In the genomic region with DNA sequence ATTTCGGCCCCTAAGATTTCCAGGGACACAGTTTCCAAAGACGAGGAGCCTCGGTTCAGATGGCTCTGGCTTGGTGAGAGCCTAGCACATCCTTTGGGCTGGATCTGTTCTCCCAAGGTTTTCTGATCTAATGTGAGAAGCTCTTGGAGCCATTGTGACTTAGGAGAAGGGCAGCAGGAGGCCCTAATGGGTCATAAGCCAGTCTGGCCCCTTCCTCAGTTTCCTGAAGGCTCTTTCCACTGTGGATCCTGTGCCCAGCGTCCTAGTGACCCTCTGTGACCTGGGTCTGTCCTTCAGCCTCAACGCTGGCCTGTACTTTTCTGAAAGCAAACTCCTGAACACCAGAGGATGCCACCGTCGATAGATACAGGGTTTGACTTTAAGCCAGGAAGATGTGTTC, we compare ENCODE assay signal across 13 mouse cellular contexts.
DNase-seq lines count a peak whose midpoint lies in the region; ATAC-seq and TF ChIP-seq lines count a peak whose summit lies in the region.
"Had no signal": no experiment of that assay in that cellular context is flagged by ENCODE, and none has a peak within 500 bp of the region (broad histone marks: within the 10 kb centered on the region; RNA-seq: fewer than 3 reads in every experiment).

No protein-coding gene starts in this region.

- H3K9me3 ChIP-seq in midbrain, embryonic 10.5 days (replicated peaks): no peaks in the 10 kb centered on the region; the same call in 1 of the 2 replicates
- no peaks in the 10 kb centered on the region for H3K9me3 ChIP-seq in midbrain, embryonic 11.5 days (ENCODE audit: control insufficient read depth, low read length)
- H3K9me3 ChIP-seq in intestine, embryonic 15.5 days: no peaks in the 10 kb centered on the region
- H3K9me3 ChIP-seq in stomach, postnatal 0 days (ENCODE audit: control insufficient read depth, low read length): no peaks in the 10 kb centered on the region

- 60% methylated on average over 7 of the region's 7 CpGs for WGBS in kidney, adult 2 months
- 80% methylated on average over 7 of the region's 7 CpGs for WGBS in midbrain, embryonic 10.5 days
- 79% methylated on average over 7 of the region's 7 CpGs for WGBS in midbrain, embryonic 11.5 days
- WGBS in intestine, embryonic 15.5 days: 70% methylated on average over 7 of the region's 7 CpGs
- WGBS in stomach, postnatal 0 days: 80% methylated on average over 7 of the region's 7 CpGs

- peaks cover 46% of the 10 kb centered on the region for H3K4me1 ChIP-seq in kidney, adult 2 months (ENCODE audit: control insufficient read depth, insufficient read depth, low read length)
- peaks cover 76% of the 10 kb centered on the region for H3K4me1 ChIP-seq in midbrain, embryonic 10.5 days
- 0 out of 2 replicates have a peak, but pooled peaks cover 5% of the 10 kb centered on the region for H3K4me1 ChIP-seq in midbrain, embryonic 11.5 days (ENCODE audit: control insufficient read depth, insufficient read depth, low read length)
- peaks cover 84% of the 10 kb centered on the region for H3K4me1 ChIP-seq in intestine, embryonic 15.5 days (replicated peaks)
- H3K4me1 ChIP-seq in stomach, postnatal 0 days (replicated peaks; ENCODE audit: control insufficient read depth, insufficient read depth): peaks cover 22% of the 10 kb centered on the region

- TF ChIP-seq CTCF in kidney, adult 2 months (conservative IDR thresholded peaks at IDR 0.05; ENCODE audit: insufficient read depth, insufficient read length, low read depth, low read length): no peak
- TF ChIP-seq CTCF in stomach, postnatal 0 days (IDR thresholded peaks at IDR 0.05; ENCODE audit: low read depth): no peak

- TF ChIP-seq EP300 in stomach, postnatal 0 days (optimal IDR thresholded peaks at IDR 0.05): no peak

- H3K27me3 ChIP-seq in kidney, adult 2 months (replicated peaks; ENCODE audit: control insufficient read depth, insufficient read depth, low read length): no peaks in the 10 kb centered on the region
- peaks cover 24% of the 10 kb centered on the region for H3K27me3 ChIP-seq in midbrain, embryonic 10.5 days (ENCODE audit: low read depth, poor library complexity, severe bottlenecking)
- H3K27me3 ChIP-seq in midbrain, embryonic 11.5 days (ENCODE audit: control insufficient read depth, insufficient read depth, low read length): no peaks in the 10 kb centered on the region
- H3K27me3 ChIP-seq in intestine, embryonic 15.5 days (replicated peaks): no peaks in the 10 kb centered on the region
- H3K27me3 ChIP-seq in stomach, postnatal 0 days (ENCODE audit: control insufficient read depth, insufficient read depth, low read length): no peaks in the 10 kb centered on the region
- H3K27me3 ChIP-seq: neural tube, embryonic 13.5 days had no signal

- peak overlapping the region; percentile 29 for H3K27ac ChIP-seq in kidney, adult 2 months (ENCODE audit: insufficient read depth, low read depth, low read length)
- peak overlapping the region; percentile 42 for H3K27ac ChIP-seq in midbrain, embryonic 10.5 days (replicated peaks)
- no peak overlapping the region for H3K27ac ChIP-seq in midbrain, embryonic 11.5 days (ENCODE audit: low read depth, low read length)
- 0 out of 2 replicates have a peak overlapping the region, but pooled peaks have one; percentile 84 for H3K27ac ChIP-seq in intestine, embryonic 15.5 days
- peak overlapping the region; percentile 67 for H3K27ac ChIP-seq in stomach, postnatal 0 days (replicated peaks)
- H3K27ac ChIP-seq: hindbrain, embryonic 14.5 days; macrophage; neural tube, embryonic 13.5 days had no signal

- no peak overlapping the region for H3K4me2 ChIP-seq in midbrain, embryonic 11.5 days
- no peak overlapping the region for H3K4me2 ChIP-seq in intestine, embryonic 15.5 days (replicated peaks)
- H3K4me2 ChIP-seq in stomach, postnatal 0 days (replicated peaks; ENCODE audit: low read depth): no peak overlapping the region
- H3K4me2 ChIP-seq: hindbrain, embryonic 14.5 days; neural tube, embryonic 13.5 days had no signal

- no peak overlapping the region for H3K4me3 ChIP-seq in kidney, adult 2 months (ENCODE audit: insufficient read depth, low read depth, low read length)
- H3K4me3 ChIP-seq in midbrain, embryonic 10.5 days: no peak overlapping the region
- H3K4me3 ChIP-seq in midbrain, embryonic 11.5 days (ENCODE audit: low read depth, low read length): no peak overlapping the region
- H3K4me3 ChIP-seq in intestine, embryonic 15.5 days (replicated peaks): no peak overlapping the region
- H3K4me3 ChIP-seq in stomach, postnatal 0 days (ENCODE audit: low read depth, low read length): no peak overlapping the region
- H3K4me3 ChIP-seq: neural tube, embryonic 13.5 days had no signal

- H3K9ac ChIP-seq in midbrain, embryonic 11.5 days (ENCODE audit: low read length): no peak overlapping the region
- H3K9ac ChIP-seq in intestine, embryonic 15.5 days: no peak overlapping the region
- H3K9ac ChIP-seq in stomach, postnatal 0 days (ENCODE audit: low read length): no peak overlapping the region
- H3K9ac ChIP-seq: hindbrain, embryonic 14.5 days; neural tube, embryonic 13.5 days had no signal

- H3K36me3 ChIP-seq in kidney, adult 2 months (ENCODE audit: control insufficient read depth, insufficient read depth, low read length): no peaks in the 10 kb centered on the region
- H3K36me3 ChIP-seq in midbrain, embryonic 10.5 days: no peaks in the 10 kb centered on the region
- H3K36me3 ChIP-seq in midbrain, embryonic 11.5 days (ENCODE audit: control insufficient read depth, insufficient read depth, low read length): no peaks in the 10 kb centered on the region
- no peaks in the 10 kb centered on the region for H3K36me3 ChIP-seq in intestine, embryonic 15.5 days
- H3K36me3 ChIP-seq in stomach, postnatal 0 days (ENCODE audit: control insufficient read depth, insufficient read depth, low read length): no peaks in the 10 kb centered on the region
- H3K36me3 ChIP-seq: neural tube, embryonic 13.5 days had no signal

- no peak for ATAC-seq in midbrain, embryonic 11.5 days (ENCODE audit: low FRiP score)
- ATAC-seq in intestine, embryonic 15.5 days: no peak
- no peak for ATAC-seq in stomach, postnatal 0 days (ENCODE audit: low FRiP score, low TSS enrichment)
- ATAC-seq: activated CD4-positive, CD25-positive, alpha-beta regulatory T cell, adult 4 months had no signal

- no peak for DNase-seq in kidney, adult 2 months
- no peak for DNase-seq in kidney, postnatal 36 days
- no peak for DNase-seq in midbrain, embryonic 10.5 days (ENCODE audit: low spot score)
- DNase-seq in midbrain, embryonic 11.5 days (ENCODE audit: low spot score, missing footprints): no peak
- DNase-seq in stomach, postnatal 0 days (ENCODE audit: low spot score): no peak
- no peak for DNase-seq in right cerebral cortex, postnatal 14 days
- DNase-seq in embryo, embryonic 10 days (ENCODE audit: low spot score): no peak
- DNase-seq: cerebellum, adult 11 months had no signal

- no peak for TF ChIP-seq POLR2A in kidney, adult 2 months (IDR thresholded peaks at IDR 0.05; ENCODE audit: low read depth, low read length)
